Mouse (Mus musculus): Measurements from ENCODE around the gene Myo10. TPM values are rescaled to one million over a fixed set of nuclear protein-coding genes. Genes with fewer than 3 reads are reported as not detected.
A peak's percentile ranks its signal among the peaks of the same experiment; 100 is the strongest.

Myo10 gene
- total and polyA plus RNA-seq, 3 experiments: 42.1 to 103 (median 63.9) TPM

- no peak for DNase-seq
These were observed 140.0 kb downstream of the Myo10 start for GRCm38 (mm10) chr15:25762306-25762705.

GRCm38 (mm10) chr15:25763106-25763505, 140.8 kb downstream of the Myo10 start:
- no peak for DNase-seq

- DNase-seq: no peak
These were observed 142.5 kb downstream of the Myo10 start for GRCm38 (mm10) chr15:25764653-25765352.

GRCm38 (mm10) chr15:25767777-25768176, 145.5 kb downstream of the Myo10 start:
- no peak for DNase-seq

GRCm38 (mm10) chr15:25769524-25770255, 147.4 kb downstream of the Myo10 start:
- DNase-seq: no peak

- DNase-seq: no peak
These were observed 149.5 kb downstream of the Myo10 start for GRCm38 (mm10) chr15:25771782-25772181.

- DNase-seq: peak; percentile 70
These were observed 151.6 kb downstream of the Myo10 start for GRCm38 (mm10) chr15:25773711-25774513.

GRCm38 (mm10) chr15:25778937-25779336, 156.6 kb downstream of the Myo10 start:
- DNase-seq: no peak

GRCm38 (mm10) chr15:25779522-25780191, 157.3 kb downstream of the Myo10 start:
- no peak for DNase-seq

- no peak for DNase-seq
These were observed 158.7 kb downstream of the Myo10 start for GRCm38 (mm10) chr15:25781053-25781452.

- peak; percentile 23 for DNase-seq
These were observed 163.4 kb downstream of the Myo10 start for GRCm38 (mm10) chr15:25785456-25786390.

- no peak for DNase-seq
These were observed 165.1 kb downstream of the Myo10 start for GRCm38 (mm10) chr15:25787406-25787805.

GRCm38 (mm10) chr15:25787965-25788364, 165.6 kb downstream of the Myo10 start:
- no peak for DNase-seq

- DNase-seq: no peak
These were observed 166.2 kb downstream of the Myo10 start for GRCm38 (mm10) chr15:25788565-25788964.

- DNase-seq: no peak
These were observed 166.9 kb downstream of the Myo10 start for GRCm38 (mm10) chr15:25789241-25789640.

- no peak for DNase-seq
These were observed 169.5 kb downstream of the Myo10 start for GRCm38 (mm10) chr15:25791660-25792353.

- DNase-seq: no peak
These were observed 171.8 kb downstream of the Myo10 start for GRCm38 (mm10) chr15:25794123-25794522.

- DNase-seq: no peak
These were observed 173.2 kb downstream of the Myo10 start for GRCm38 (mm10) chr15:25795496-25795895.

- no peak for DNase-seq
These were observed 174.0 kb downstream of the Myo10 start for GRCm38 (mm10) chr15:25796353-25796752.

- DNase-seq: no peak
These were observed 174.9 kb downstream of the Myo10 start for GRCm38 (mm10) chr15:25797179-25797578.
